Mouse (Mus musculus): Measurements from ENCODE around the gene Tmed8. TPM values are rescaled to one million over a fixed set of nuclear protein-coding genes. Genes with fewer than 3 reads are reported as not detected.

The Tmed8 gene
- polyA plus RNA-seq, 1 experiment, result 3.3 TPM

GRCm38 (mm10) chr12:87131619-87132018 is 68.6 kb downstream of the Tmed8 start:
- H3K27me3 ChIP-seq (ENCODE audit: control insufficient read depth, insufficient read depth, low read length), result no peaks in the 10 kb centered on the region
- H3K4me1 ChIP-seq (ENCODE audit: control insufficient read depth, insufficient read depth, low read length), result no peaks in the 10 kb centered on the region
- H3K27ac ChIP-seq (ENCODE audit: control insufficient read depth, insufficient read depth, low read depth, low read length), result peak overlapping the region; percentile 54; the same call in 1 of the 2 replicates
- peaks cover 4% of the 10 kb centered on the region for H3K36me3 ChIP-seq (ENCODE audit: control insufficient read depth, insufficient read depth, low read length)
- TF ChIP-seq POLR2A (IDR thresholded peaks at IDR 0.05; ENCODE audit: control insufficient read depth, low read depth, low read length) (no peak), CTCF (IDR thresholded peaks at IDR 0.05; ENCODE audit: control insufficient read depth, insufficient read depth, insufficient replicate concordance, low read depth, low read length) (no peak; the same call in 1 of the 2 replicates)
- H3K4me3 ChIP-seq (ENCODE audit: control insufficient read depth, low read depth, low read length), result no peak overlapping the region

DNA sequence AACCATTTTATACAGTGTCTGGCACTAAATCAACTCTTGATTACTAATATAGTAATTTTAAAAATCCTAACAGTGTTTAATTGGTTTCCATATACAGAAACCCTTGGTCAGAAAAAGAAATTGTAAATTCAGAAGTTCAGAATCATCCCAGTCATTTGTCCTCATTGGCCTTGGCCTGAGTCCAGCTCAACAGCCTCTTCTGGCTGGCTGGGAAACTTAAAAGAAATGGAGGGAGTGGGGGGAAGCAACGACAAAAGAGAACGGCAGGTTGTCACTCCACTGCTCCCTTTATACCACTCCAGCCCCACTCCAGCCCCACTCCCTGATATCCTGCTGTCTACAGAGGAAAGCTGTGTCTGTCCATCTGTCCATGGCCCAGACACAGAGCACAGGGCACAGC is 69.1 kb downstream of the Tmed8 start:
- Histone ChIP-seq H3K27me3 (ENCODE audit: control insufficient read depth, insufficient read depth, low read length) (no peaks in the 10 kb centered on the region), H3K27ac (ENCODE audit: control insufficient read depth, insufficient read depth, low read depth, low read length) (no peak overlapping the region), H3K4me1 (ENCODE audit: control insufficient read depth, insufficient read depth, low read length) (no peaks in the 10 kb centered on the region), H3K4me3 (ENCODE audit: control insufficient read depth, low read depth, low read length) (no peak overlapping the region), H3K36me3 (ENCODE audit: control insufficient read depth, insufficient read depth, low read length) (peaks cover 4% of the 10 kb centered on the region)
- TF ChIP-seq POLR2A (IDR thresholded peaks at IDR 0.05; ENCODE audit: control insufficient read depth, low read depth, low read length) (no peak), CTCF (IDR thresholded peaks at IDR 0.05; ENCODE audit: control insufficient read depth, insufficient read depth, insufficient replicate concordance, low read depth, low read length) (no peak)

DNA sequence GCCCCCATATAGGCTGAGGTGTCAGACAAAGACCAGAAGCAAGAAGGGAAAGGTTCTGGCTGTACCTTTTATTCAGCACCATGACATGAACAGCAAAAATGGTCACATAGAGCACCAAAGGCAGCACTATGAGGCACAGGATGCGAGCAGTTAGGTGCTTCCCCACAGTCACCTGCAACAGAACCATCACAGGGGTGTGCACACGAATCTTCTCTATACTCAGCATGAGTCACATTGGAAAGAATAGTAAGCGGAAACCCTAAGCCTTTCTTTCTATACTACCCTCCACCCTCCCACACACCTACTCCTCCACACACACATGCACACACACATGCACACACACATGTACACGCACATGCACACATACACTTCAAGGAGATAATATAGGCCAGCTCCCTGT is 70.0 kb downstream of the Tmed8 start:
- no peak overlapping the region for H3K27ac ChIP-seq (ENCODE audit: control insufficient read depth, insufficient read depth, low read depth, low read length)
- H3K4me3 ChIP-seq (ENCODE audit: control insufficient read depth, low read depth, low read length), result no peak overlapping the region
- H3K36me3 ChIP-seq (ENCODE audit: control insufficient read depth, insufficient read depth, low read length), result peaks cover 4% of the 10 kb centered on the region
- no peaks in the 10 kb centered on the region for H3K27me3 ChIP-seq (ENCODE audit: control insufficient read depth, insufficient read depth, low read length)
- TF ChIP-seq POLR2A (IDR thresholded peaks at IDR 0.05; ENCODE audit: control insufficient read depth, low read depth, low read length), result no peak
- TF ChIP-seq CTCF (IDR thresholded peaks at IDR 0.05; ENCODE audit: control insufficient read depth, insufficient read depth, insufficient replicate concordance, low read depth, low read length), result no peak
- H3K4me1 ChIP-seq (ENCODE audit: control insufficient read depth, insufficient read depth, low read length), result no peaks in the 10 kb centered on the region

DNA sequence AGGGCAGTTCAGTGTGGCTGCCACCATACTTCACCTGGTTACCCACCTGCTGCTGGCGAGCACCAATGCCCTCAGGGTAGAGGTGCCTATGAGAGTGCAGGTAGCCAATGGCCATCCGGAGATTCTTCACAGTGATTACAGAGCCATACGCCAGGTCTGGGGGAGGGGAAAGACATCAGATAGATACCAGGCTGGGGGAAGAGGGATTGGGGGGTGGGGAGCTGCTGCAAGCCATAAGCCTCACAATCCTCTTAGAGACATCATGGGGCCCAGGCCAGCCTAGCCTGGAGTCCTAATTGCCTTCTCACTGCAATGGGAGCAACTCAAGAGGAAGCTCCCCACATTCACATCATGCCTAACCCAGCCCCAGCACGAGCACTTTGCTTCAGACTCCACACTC is 73.0 kb downstream of the Tmed8 start:
- Histone ChIP-seq H3K36me3 (ENCODE audit: control insufficient read depth, insufficient read depth, low read length) (no peaks in the 10 kb centered on the region; the same call in none of the 2 replicates), H3K4me1 (ENCODE audit: control insufficient read depth, insufficient read depth, low read length) (no peaks in the 10 kb centered on the region), H3K4me3 (ENCODE audit: control insufficient read depth, low read depth, low read length) (no peak overlapping the region), H3K27me3 (ENCODE audit: control insufficient read depth, insufficient read depth, low read length) (no peaks in the 10 kb centered on the region), H3K27ac (ENCODE audit: control insufficient read depth, insufficient read depth, low read depth, low read length) (no peak overlapping the region)
- TF ChIP-seq POLR2A (IDR thresholded peaks at IDR 0.05; ENCODE audit: control insufficient read depth, low read depth, low read length) (no peak), CTCF (IDR thresholded peaks at IDR 0.05; ENCODE audit: control insufficient read depth, insufficient read depth, insufficient replicate concordance, low read depth, low read length) (no peak)

- no peak overlapping the region for H3K27ac ChIP-seq (ENCODE audit: control insufficient read depth, insufficient read depth, low read depth, low read length)
- no peaks in the 10 kb centered on the region for H3K27me3 ChIP-seq (ENCODE audit: control insufficient read depth, insufficient read depth, low read length)
- H3K4me3 ChIP-seq (ENCODE audit: control insufficient read depth, low read depth, low read length), result no peak overlapping the region
- no peaks in the 10 kb centered on the region for H3K4me1 ChIP-seq (ENCODE audit: control insufficient read depth, insufficient read depth, low read length)
- no peak for TF ChIP-seq CTCF (IDR thresholded peaks at IDR 0.05; ENCODE audit: control insufficient read depth, insufficient read depth, insufficient replicate concordance, low read depth, low read length)
- TF ChIP-seq POLR2A (IDR thresholded peaks at IDR 0.05; ENCODE audit: control insufficient read depth, low read depth, low read length), result no peak
- H3K36me3 ChIP-seq (ENCODE audit: control insufficient read depth, insufficient read depth, low read length), result no peaks in the 10 kb centered on the region; the same call in 1 of the 2 replicates
Observed at GRCm38 (mm10) chr12:87121918-87122589, 78.2 kb downstream of the Tmed8 start.

Other genes starting within 250 kb of the Tmed8 start
- not detected in 2 replicates for gene Zdhhc22, start 210.0 kb downstream of the Tmed8 start, polyA plus RNA-seq (2012; rRNA removed)
- 30.3 and 32.3 TPM in 2 replicates for gene Tmem63c, start 179.1 kb downstream of the Tmed8 start, polyA plus RNA-seq (2012; rRNA removed)
- 1.5 and 2.0 TPM in 2 replicates for gene Ngb, start 97.9 kb downstream of the Tmed8 start, polyA plus RNA-seq (2012; rRNA removed)
- 76.4 and 81.4 TPM in 2 replicates for gene Gstz1, start 53.3 kb downstream of the Tmed8 start, polyA plus RNA-seq (2012; rRNA removed)
- gene Pomt2, start 52.5 kb downstream of the Tmed8 start, polyA plus RNA-seq (2012; rRNA removed), result 66.1 and 69.6 TPM in 2 replicates
- gene Samd15, start 731 bp downstream of the Tmed8 start, polyA plus RNA-seq (2012; rRNA removed), result 20.3 and 27.1 TPM in 2 replicates
- gene Noxred1, start 38.3 kb upstream of the Tmed8 start, polyA plus RNA-seq (2012; rRNA removed), result 68.5 and 75.4 TPM in 2 replicates
- 19.8 and 22.1 TPM in 2 replicates for gene Vipas39, start 65.8 kb upstream of the Tmed8 start, polyA plus RNA-seq (2012; rRNA removed)
- 47.8 and 50.4 TPM in 2 replicates for gene Ahsa1, start 66.0 kb upstream of the Tmed8 start, polyA plus RNA-seq (2012; rRNA removed)
- gene Ism2, start 99.3 kb upstream of the Tmed8 start, polyA plus RNA-seq (2012; rRNA removed), result 0.19 and 0.23 TPM in 2 replicates
- gene Sptlc2, start 187.9 kb upstream of the Tmed8 start, polyA plus RNA-seq (2012; rRNA removed), result 9.1 and 9.4 TPM in 2 replicates
- 38.2 and 41.0 TPM in 2 replicates for gene Slirp, start 243.4 kb upstream of the Tmed8 start, polyA plus RNA-seq (2012; rRNA removed)
- gene Alkbh1, start 243.6 kb upstream of the Tmed8 start, polyA plus RNA-seq (2012; rRNA removed), result 12.8 and 15.0 TPM in 2 replicates